Mouse (Mus musculus): ENCODE measurements at regions not wholly inside any gene's neighbourhood (a gene's known extent, or its start where the extent isn't known, plus 50 kb on each side); places are given as distances from the start of the nearest gene placed in this dataset.
"Not testable (repeated sequence)": the region's sequence is repeated elsewhere in the genome, so short reads cannot be mapped to it uniquely, and the experiment has no call there.

DNA sequence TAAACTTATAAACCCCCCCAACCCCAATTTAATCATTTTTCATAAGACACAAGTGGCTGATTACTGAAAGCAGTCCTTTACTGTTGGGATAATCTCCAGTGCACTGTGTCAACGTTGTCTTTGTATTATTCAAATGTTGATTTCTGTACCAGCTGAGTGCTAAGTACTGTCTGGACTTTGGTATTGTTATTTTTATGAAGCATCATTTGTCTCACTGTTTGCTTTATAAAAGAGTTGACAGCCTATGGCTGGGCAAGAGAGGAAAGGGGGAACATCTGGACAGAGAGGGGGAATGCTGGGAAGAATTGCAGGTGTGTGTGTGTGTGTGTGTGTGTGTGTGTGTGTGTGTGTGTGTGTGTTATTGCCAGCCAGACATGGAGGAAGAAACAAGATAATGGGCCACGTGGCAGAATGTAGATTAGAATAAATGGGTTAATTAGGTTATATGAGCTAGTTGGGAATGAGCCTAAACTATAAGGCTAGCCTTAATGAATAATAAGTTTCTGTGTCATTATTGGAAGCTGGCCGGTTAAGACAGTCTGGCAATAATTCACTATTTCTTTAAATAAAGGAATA lies 92.6 kb upstream of the Plcl2 start:
- no peak overlapping the region for H3K27ac ChIP-seq (ENCODE audit: control insufficient read depth, insufficient read depth, low read length)
- no peaks in the 10 kb centered on the region for H3K27me3 ChIP-seq (ENCODE audit: control insufficient read depth, insufficient read depth, low read length)
- DNase-seq, result no peak
- no peak overlapping the region for H3K4me3 ChIP-seq (ENCODE audit: control insufficient read depth, insufficient read depth, low read length)
- peaks cover 6% of the 10 kb centered on the region for H3K4me1 ChIP-seq (replicated peaks; ENCODE audit: control insufficient read depth, insufficient read depth, low read length)
- no peaks in the 10 kb centered on the region for H3K36me3 ChIP-seq (ENCODE audit: control insufficient read depth, insufficient read depth, low read length)
- WGBS, result 91% methylated on average over 3 of the region's 3 CpGs
- no peak for TF ChIP-seq POLR2A (IDR thresholded peaks at IDR 0.05; ENCODE audit: control insufficient read depth, extremely low read depth, insufficient read depth, low read length, poor library complexity)
- no peak for TF ChIP-seq CTCF (IDR thresholded peaks at IDR 0.05; ENCODE audit: borderline replicate concordance, control insufficient read depth, extremely low read depth, insufficient read depth, low read length, poor library complexity)

- DNase-seq, result peak; percentile 61
- no peak for TF ChIP-seq CTCF (IDR thresholded peaks at IDR 0.05; ENCODE audit: borderline replicate concordance, control insufficient read depth, extremely low read depth, insufficient read depth, low read length, poor library complexity)
- no peak for TF ChIP-seq POLR2A (IDR thresholded peaks at IDR 0.05; ENCODE audit: control insufficient read depth, extremely low read depth, insufficient read depth, low read length, poor library complexity)
- no peaks in the 10 kb centered on the region for H3K36me3 ChIP-seq (ENCODE audit: control insufficient read depth, insufficient read depth, low read length)
- H3K27me3 ChIP-seq (ENCODE audit: control insufficient read depth, insufficient read depth, low read length), result no peaks in the 10 kb centered on the region
- H3K4me3 ChIP-seq (ENCODE audit: control insufficient read depth, insufficient read depth, low read length), result no peak overlapping the region
- H3K4me1 ChIP-seq (replicated peaks; ENCODE audit: control insufficient read depth, insufficient read depth, low read length), result peaks cover 9% of the 10 kb centered on the region
- WGBS, result 70% methylated on average over 3 of the region's 3 CpGs
- no peak overlapping the region for H3K27ac ChIP-seq (ENCODE audit: control insufficient read depth, insufficient read depth, low read length)
Measured at GRCm38 (mm10) chr17:50418863-50419383, 90.3 kb upstream of the Plcl2 start.

- H3K36me3 ChIP-seq (ENCODE audit: control insufficient read depth, insufficient read depth, low read length); H3K27me3 ChIP-seq (ENCODE audit: control insufficient read depth, insufficient read depth, low read length); H3K4me1 ChIP-seq (replicated peaks; ENCODE audit: control insufficient read depth, insufficient read depth, low read length); DNase-seq; H3K27ac ChIP-seq (ENCODE audit: control insufficient read depth, insufficient read depth, low read length); H3K4me3 ChIP-seq (ENCODE audit: control insufficient read depth, insufficient read depth, low read length): not testable (repeated sequence)
Measured at GRCm38 (mm10) chr17:50419551-50419950, 89.7 kb upstream of the Plcl2 start.

DNA sequence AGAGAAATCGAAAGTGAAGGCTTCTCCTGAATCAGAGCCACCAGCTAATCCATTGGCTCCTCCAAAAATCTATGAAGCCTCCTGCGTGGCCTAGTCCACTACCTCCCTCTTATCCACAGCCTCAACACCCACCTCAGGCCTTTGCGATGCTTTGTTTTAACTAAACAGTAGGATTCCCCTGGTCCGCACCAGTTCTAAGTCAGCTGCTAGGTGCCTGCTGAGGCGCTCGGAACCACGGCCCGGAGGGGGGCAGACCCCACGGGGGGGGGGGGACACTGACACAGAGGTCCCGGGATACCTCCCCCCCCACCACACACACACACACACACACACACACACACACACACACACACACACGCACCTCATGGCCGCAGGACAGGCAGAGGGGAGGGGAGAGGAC lies 89.2 kb upstream of the Plcl2 start:
- WGBS, result 96% methylated on average over 11 of the region's 12 CpGs
- Histone ChIP-seq H3K4me3 (ENCODE audit: control insufficient read depth, insufficient read depth, low read length) (no peak overlapping the region), H3K27me3 (ENCODE audit: control insufficient read depth, insufficient read depth, low read length) (no peaks in the 10 kb centered on the region), H3K27ac (ENCODE audit: control insufficient read depth, insufficient read depth, low read length) (no peak overlapping the region), H3K36me3 (ENCODE audit: control insufficient read depth, insufficient read depth, low read length) (no peaks in the 10 kb centered on the region), H3K4me1 (replicated peaks; ENCODE audit: control insufficient read depth, insufficient read depth, low read length) (peaks cover 9% of the 10 kb centered on the region)
- TF ChIP-seq POLR2A (IDR thresholded peaks at IDR 0.05; ENCODE audit: control insufficient read depth, extremely low read depth, insufficient read depth, low read length, poor library complexity) (no peak), CTCF (IDR thresholded peaks at IDR 0.05; ENCODE audit: borderline replicate concordance, control insufficient read depth, extremely low read depth, insufficient read depth, low read length, poor library complexity) (no peak)
- no peak for DNase-seq

DNA sequence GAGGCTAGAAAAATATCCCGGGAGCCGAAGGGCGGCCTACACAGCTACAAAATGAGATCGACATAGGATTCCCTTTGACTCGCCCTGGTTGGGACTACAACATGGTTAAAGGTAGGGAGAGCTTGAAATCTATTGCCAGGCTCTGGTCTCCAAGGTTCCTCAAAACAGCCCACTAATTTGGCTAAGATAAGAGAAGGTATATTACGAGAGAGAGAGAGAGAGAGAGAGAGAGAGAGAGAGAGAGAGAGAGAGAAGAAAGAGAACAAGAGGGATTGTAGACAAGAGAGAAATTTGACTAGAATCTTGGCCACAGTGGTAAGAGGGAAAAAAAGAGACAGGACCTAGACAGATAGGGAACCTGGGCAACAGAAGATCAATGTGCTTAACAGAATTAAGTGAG lies 88.5 kb upstream of the Plcl2 start:
- Histone ChIP-seq H3K27ac (ENCODE audit: control insufficient read depth, insufficient read depth, low read length) (no peak overlapping the region), H3K27me3 (ENCODE audit: control insufficient read depth, insufficient read depth, low read length) (no peaks in the 10 kb centered on the region), H3K4me3 (ENCODE audit: control insufficient read depth, insufficient read depth, low read length) (no peak overlapping the region), H3K4me1 (replicated peaks; ENCODE audit: control insufficient read depth, insufficient read depth, low read length) (peaks cover 8% of the 10 kb centered on the region), H3K36me3 (ENCODE audit: control insufficient read depth, insufficient read depth, low read length) (no peaks in the 10 kb centered on the region)
- DNase-seq, result no peak
- 96% methylated on average over 6 of the region's 6 CpGs for WGBS
- TF ChIP-seq CTCF (IDR thresholded peaks at IDR 0.05; ENCODE audit: borderline replicate concordance, control insufficient read depth, extremely low read depth, insufficient read depth, low read length, poor library complexity) (no peak), POLR2A (IDR thresholded peaks at IDR 0.05; ENCODE audit: control insufficient read depth, extremely low read depth, insufficient read depth, low read length, poor library complexity) (no peak)

- H3K27me3 ChIP-seq (ENCODE audit: control insufficient read depth, insufficient read depth, low read length), result no peaks in the 10 kb centered on the region
- 94% methylated on average over 10 of the region's 10 CpGs for WGBS
- peaks cover 10% of the 10 kb centered on the region for H3K4me1 ChIP-seq (replicated peaks; ENCODE audit: control insufficient read depth, insufficient read depth, low read length)
- TF ChIP-seq CTCF (IDR thresholded peaks at IDR 0.05; ENCODE audit: borderline replicate concordance, control insufficient read depth, extremely low read depth, insufficient read depth, low read length, poor library complexity), result no peak
- no peak for TF ChIP-seq POLR2A (IDR thresholded peaks at IDR 0.05; ENCODE audit: control insufficient read depth, extremely low read depth, insufficient read depth, low read length, poor library complexity)
- no peak overlapping the region for H3K4me3 ChIP-seq (ENCODE audit: control insufficient read depth, insufficient read depth, low read length)
- DNase-seq, result no peak
- no peaks in the 10 kb centered on the region for H3K36me3 ChIP-seq (ENCODE audit: control insufficient read depth, insufficient read depth, low read length)
- H3K27ac ChIP-seq (ENCODE audit: control insufficient read depth, insufficient read depth, low read length), result no peak overlapping the region
Measured at GRCm38 (mm10) chr17:50421476-50421875, 87.7 kb upstream of the Plcl2 start.

- Histone ChIP-seq H3K27me3 (ENCODE audit: control insufficient read depth, insufficient read depth, low read length) (no peaks in the 10 kb centered on the region), H3K27ac (ENCODE audit: control insufficient read depth, insufficient read depth, low read length) (no peak overlapping the region), H3K4me3 (ENCODE audit: control insufficient read depth, insufficient read depth, low read length) (no peak overlapping the region), H3K4me1 (replicated peaks; ENCODE audit: control insufficient read depth, insufficient read depth, low read length) (peaks cover 13% of the 10 kb centered on the region), H3K36me3 (ENCODE audit: control insufficient read depth, insufficient read depth, low read length) (no peaks in the 10 kb centered on the region)
- no peak for TF ChIP-seq POLR2A (IDR thresholded peaks at IDR 0.05; ENCODE audit: control insufficient read depth, extremely low read depth, insufficient read depth, low read length, poor library complexity)
- no peak for TF ChIP-seq CTCF (IDR thresholded peaks at IDR 0.05; ENCODE audit: borderline replicate concordance, control insufficient read depth, extremely low read depth, insufficient read depth, low read length, poor library complexity)
- DNase-seq, result no peak
- 98% methylated on average over 3 of the region's 3 CpGs for WGBS
Measured at GRCm38 (mm10) chr17:50425110-50425509, 84.1 kb upstream of the Plcl2 start.
